Mouse (Mus musculus) stomach, postnatal 0 days (tissue): Measurements from ENCODE around the gene Copz2. TPM values are rescaled to one million over a fixed set of nuclear protein-coding genes. Genes with fewer than 3 reads are reported as not detected.

Source experiments
- ATAC-seq: fragments of 200-750 bp; cut with Nextera tagmentation; 2 replicates; pipeline ENCODE4 v1.8.0; 2017; ENCODE audit not compliant: low FRiP score, low TSS enrichment
- DNase-seq: peaks from one replicate; pipeline ENCODE4 v3.0.0-alpha.2; 2016; ENCODE audit warnings: low spot score
- H3K27ac ChIP-seq: fragments of 300-500 bp; sonication (generic); replicated peaks from 2 replicates; pipeline ENCODE4 v1.5.1; 2014; ENCODE audit warnings: mild to moderate bottlenecking, control low read depth
- H3K27me3 ChIP-seq: fragments of 300-500 bp; sonication (generic); 2 replicates; pipeline ENCODE4 v1.6.1; 2014; ENCODE audit warnings: low read length; ENCODE audit not compliant: control insufficient read depth, insufficient read depth
- H3K36me3 ChIP-seq: fragments of 300-500 bp; sonication (generic); 2 replicates; pipeline ENCODE4 v1.6.1; 2014; ENCODE audit warnings: low read length, mixed read lengths; ENCODE audit not compliant: control insufficient read depth, insufficient read depth
- H3K4me1 ChIP-seq: fragments of 300-500 bp; sonication (generic); replicated peaks from 2 replicates; pipeline ENCODE4 v1.6.1; 2014; ENCODE audit warnings: antibody characterized with exemption; ENCODE audit not compliant: control insufficient read depth, insufficient read depth
- H3K4me2 ChIP-seq: fragments of 300-500 bp; sonication (generic); replicated peaks from 2 replicates; pipeline ENCODE4 v1.6.1; 2014; ENCODE audit warnings: low read depth, mild to moderate bottlenecking, control low read depth, moderate library complexity
- H3K4me3 ChIP-seq: fragments of 300-500 bp; sonication (generic); 2 replicates; pipeline ENCODE4 v1.5.1; 2014; ENCODE audit warnings: low read depth, low read length, control low read depth
- H3K9ac ChIP-seq: fragments of 300-500 bp; sonication (generic); 2 replicates; pipeline ENCODE4 v1.6.1; 2014; ENCODE audit warnings: mild to moderate bottlenecking, low read length, control low read depth, mixed read lengths
- H3K9me3 ChIP-seq: fragments of 300-500 bp; sonication (generic); 2 replicates; pipeline ENCODE4 v1.6.1; 2016; ENCODE audit warnings: low read length; ENCODE audit not compliant: control insufficient read depth
- CTCF ChIP-seq: IDR thresholded peaks from 2 replicates; pipeline ENCODE4 v1.5.1; 2016; ENCODE audit warnings: antibody characterized with exemption, low read depth, mild to moderate bottlenecking, moderate library complexity
- EP300 ChIP-seq: optimal IDR thresholded peaks from 2 replicates; pipeline ENCODE3; 2016; ENCODE audit warnings: antibody characterized with exemption
- WGBS: fragments of 180-500 bp; shearing (Covaris S2); extraction: QIAGEN DNeasy Blood & Tissue Kit; methylation state at CpG from one replicate; pipeline ENCODE4 v1.1.7; 2014; 5-methylcytosine and 5-hydroxymethylcytosine counted together
- polyA plus RNA-seq: library from polyadenylated mRNA; unstranded; fragments of >200 nt; fragmentation: Nextera tagmentation; extraction: Ambion mirVana; gene quantifications from 2 replicates; pipeline ENCODE4 v1.2.1, GENCODE M21; 2015

The Copz2 gene
- polyA plus RNA-seq, 1 experiment from 2014 or later, result 95.1 TPM

DNA sequence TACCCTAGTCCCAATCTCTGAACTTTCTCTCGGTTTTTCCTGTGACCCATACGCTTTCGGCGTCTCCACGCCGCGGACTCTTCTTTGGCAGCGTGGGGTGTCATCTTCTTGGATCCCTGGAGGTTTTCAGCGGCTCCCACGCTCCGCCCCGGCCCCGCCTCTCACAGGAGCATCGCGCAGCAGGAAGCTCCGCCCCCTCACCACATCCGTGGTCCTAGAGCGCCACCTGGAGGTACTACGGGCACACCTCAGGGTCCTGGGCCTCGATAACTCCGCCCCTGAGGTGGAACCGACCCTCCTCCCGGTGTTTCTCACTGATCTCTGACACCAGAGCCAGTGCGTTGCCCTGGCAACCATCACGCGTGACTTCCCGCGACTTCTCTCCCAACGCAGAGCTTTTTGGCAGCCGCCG is 12.2 kb downstream of the Copz2 start:
- ATAC-seq (peak; percentile 88), DNase-seq (peak; percentile 92)
- H3K36me3 ChIP-seq, result no peaks in the 10 kb centered on the region
- peak overlapping the region; percentile 69 for H3K4me2 ChIP-seq
- peak overlapping the region; percentile 56 for H3K9ac ChIP-seq
- peak overlapping the region; percentile 44 for H3K4me3 ChIP-seq
- H3K27ac ChIP-seq, result peak overlapping the region; percentile 72
- peaks cover 3% of the 10 kb centered on the region for H3K4me1 ChIP-seq
- TF ChIP-seq EP300 (no peak), CTCF (peak; percentile 99)
- 0% methylated on average over 30 of the region's 31 CpGs for WGBS
- H3K9me3 ChIP-seq, result no peaks in the 10 kb centered on the region
- no peaks in the 10 kb centered on the region for H3K27me3 ChIP-seq

DNA sequence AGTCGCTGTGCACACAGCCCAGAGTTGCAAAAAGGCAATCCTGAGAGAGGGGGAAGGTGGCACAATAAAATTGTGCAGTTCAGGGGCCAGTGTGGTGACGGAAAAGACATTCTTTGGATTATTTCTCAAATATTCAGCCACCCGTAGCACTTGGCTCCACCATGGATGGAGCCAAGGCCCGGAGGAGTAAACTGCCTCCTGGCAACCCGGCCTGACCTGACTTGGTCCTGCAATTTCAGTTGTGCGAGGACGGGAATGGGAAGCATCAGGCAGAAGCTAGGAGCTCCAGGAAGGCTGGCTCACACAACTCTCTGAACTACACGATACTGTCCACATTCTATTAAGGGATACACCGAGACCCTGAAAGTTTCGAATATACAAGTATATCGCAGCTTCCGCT is 12.9 kb downstream of the Copz2 start:
- no peak overlapping the region for H3K4me2 ChIP-seq
- peaks cover 3% of the 10 kb centered on the region for H3K4me1 ChIP-seq
- TF ChIP-seq CTCF (no peak), EP300 (no peak)
- no peaks in the 10 kb centered on the region for H3K36me3 ChIP-seq
- ATAC-seq, result no peak
- no peaks in the 10 kb centered on the region for H3K9me3 ChIP-seq
- DNase-seq, result no peak
- no peak overlapping the region for H3K27ac ChIP-seq
- H3K9ac ChIP-seq, result no peak overlapping the region
- no peak overlapping the region for H3K4me3 ChIP-seq
- no peaks in the 10 kb centered on the region for H3K27me3 ChIP-seq
- WGBS, result 81% methylated on average over 12 of the region's 12 CpGs

DNA sequence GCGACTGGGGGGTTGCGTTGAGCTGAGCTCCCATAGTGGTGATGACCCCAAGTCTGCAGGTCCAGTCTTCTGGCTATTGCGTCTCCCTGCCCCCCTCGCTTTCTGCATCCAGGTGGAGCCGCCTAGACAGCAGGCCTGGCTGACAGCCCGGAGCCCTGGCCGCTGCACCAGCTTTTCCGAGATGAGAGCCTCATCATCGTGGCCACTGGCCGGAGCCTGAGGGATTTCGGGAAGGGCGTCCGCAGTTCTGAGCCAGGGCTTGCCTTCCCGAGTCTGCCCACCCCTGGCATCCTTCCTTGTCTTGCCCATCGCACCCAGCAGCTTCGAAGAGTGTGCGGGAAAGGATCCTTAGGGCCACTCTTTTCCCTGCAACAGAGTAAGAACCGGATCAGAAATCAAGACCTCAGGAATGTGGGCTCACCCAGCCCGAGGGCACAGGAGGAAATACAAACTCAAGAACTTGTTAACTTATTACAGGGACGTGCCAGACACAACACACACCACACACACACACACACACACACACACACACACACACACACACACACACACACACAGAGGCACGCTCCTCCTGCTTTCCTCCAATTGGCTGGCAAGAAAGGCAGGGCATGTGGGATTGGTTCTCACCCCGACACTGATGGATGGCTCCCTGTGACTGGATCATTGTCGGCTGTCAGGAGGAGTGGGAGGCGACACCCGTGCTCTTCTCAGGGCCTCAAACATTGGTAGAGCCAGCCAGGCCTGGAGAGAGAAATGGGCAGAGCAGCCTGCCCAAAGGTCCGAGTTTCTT is 13.7 kb downstream of the Copz2 start:
- H3K4me2 ChIP-seq, result no peak overlapping the region; the same call in 1 of the 2 replicates
- H3K27ac ChIP-seq, result 0 out of 2 replicates have a peak overlapping the region, but pooled peaks have one; percentile 18
- H3K9ac ChIP-seq, result peak overlapping the region; percentile 23; the same call in 1 of the 2 replicates
- no peaks in the 10 kb centered on the region for H3K36me3 ChIP-seq
- ATAC-seq (peak; percentile 24; the same call in 1 of the 2 replicates), DNase-seq (peak; percentile 54)
- 26% methylated on average over 26 of the region's 26 CpGs for WGBS
- no peak overlapping the region for H3K4me3 ChIP-seq
- H3K27me3 ChIP-seq, result no peaks in the 10 kb centered on the region
- H3K4me1 ChIP-seq, result peaks cover 3% of the 10 kb centered on the region
- no peak for TF ChIP-seq CTCF
- TF ChIP-seq EP300, result no peak
- H3K9me3 ChIP-seq, result no peaks in the 10 kb centered on the region

DNA sequence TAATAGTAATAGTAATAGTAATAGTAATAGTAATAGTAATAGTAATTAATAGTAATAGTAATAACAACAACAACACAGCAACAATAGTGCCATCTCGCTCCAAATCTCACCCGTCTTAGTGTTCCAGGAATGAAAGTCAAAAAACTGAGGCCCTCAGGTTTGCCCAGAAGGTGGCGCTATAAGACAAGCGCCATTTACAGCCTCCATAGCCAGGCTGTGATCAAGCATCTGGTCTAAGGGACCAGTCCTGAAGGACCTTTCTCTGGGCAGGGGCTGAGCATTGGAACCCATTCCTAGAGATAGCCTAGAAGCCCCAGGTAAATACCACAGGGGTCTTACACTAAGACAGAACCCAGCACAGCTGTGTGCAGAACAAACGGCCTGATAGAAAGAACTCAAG is 17.5 kb downstream of the Copz2 start:
- H3K4me3 ChIP-seq, result no peak overlapping the region
- no peak overlapping the region for H3K4me2 ChIP-seq
- WGBS, result 8% methylated on average over 5 of the region's 5 CpGs
- H3K9ac ChIP-seq, result no peak overlapping the region
- no peaks in the 10 kb centered on the region for H3K9me3 ChIP-seq
- no peaks in the 10 kb centered on the region for H3K36me3 ChIP-seq
- peak; percentile 39; the same call in 1 of the 2 replicates for ATAC-seq
- peak; percentile 69 for DNase-seq
- H3K27ac ChIP-seq, result no peak overlapping the region
- H3K4me1 ChIP-seq, result no peaks in the 10 kb centered on the region; the same call in 1 of the 2 replicates
- no peaks in the 10 kb centered on the region for H3K27me3 ChIP-seq
- TF ChIP-seq CTCF (peak; percentile 95), EP300 (no peak)

- H3K9me3 ChIP-seq, result no peaks in the 10 kb centered on the region
- TF ChIP-seq EP300, result no peak
- peak; percentile 25 for DNase-seq
- H3K4me2 ChIP-seq, result 0 out of 2 replicates have a peak overlapping the region, but pooled peaks have one; percentile 5
- no peaks in the 10 kb centered on the region for H3K36me3 ChIP-seq
- no peak overlapping the region for H3K27ac ChIP-seq
- no peaks in the 10 kb centered on the region for H3K27me3 ChIP-seq
- WGBS, result 19% methylated on average over 24 of the region's 24 CpGs
- no peak for ATAC-seq
- no peak overlapping the region for H3K4me3 ChIP-seq
- H3K4me1 ChIP-seq, result 0 out of 2 replicates have a peak, but pooled peaks cover 2% of the 10 kb centered on the region
- H3K9ac ChIP-seq, result 0 out of 2 replicates have a peak overlapping the region, but pooled peaks have one; percentile 23
Measured at GRCm38 (mm10) chr11:96872441-96873379, 23.0 kb downstream of the Copz2 start.
